Mouse (Mus musculus) hindbrain, embryonic 10.5 days (tissue): ENCODE results near the gene Tmem95. TPM values are rescaled to one million over a fixed set of nuclear protein-coding genes. Genes with fewer than 3 reads are reported as not detected.

Experiments
- DNase-seq: peaks from one replicate; pipeline ENCODE4 v3.0.0-alpha.2; 2017; ENCODE audit warnings: low spot score
- H3K27ac ChIP-seq: fragments of 300-500 bp; sonication (generic); 2 replicates; pipeline ENCODE4 v1.5.1; 2016; ENCODE audit warnings: mild to moderate bottlenecking, moderate library complexity
- H3K27me3 ChIP-seq: fragments of 300-500 bp; sonication (generic); 2 replicates; pipeline ENCODE4 v1.6.1; 2016; ENCODE audit warnings: mild to moderate bottlenecking; ENCODE audit not compliant: poor library complexity, insufficient read depth, severe bottlenecking
- H3K36me3 ChIP-seq: fragments of 300-500 bp; sonication (generic); 2 replicates; pipeline ENCODE4 v1.6.1; 2016; ENCODE audit warnings: mild to moderate bottlenecking, moderate library complexity
- H3K4me1 ChIP-seq: fragments of 300-500 bp; sonication (generic); replicated peaks from 2 replicates; pipeline ENCODE4 v1.6.1; 2016; ENCODE audit warnings: mild to moderate bottlenecking
- H3K4me3 ChIP-seq: fragments of 300-500 bp; sonication (generic); 2 replicates; pipeline ENCODE4 v1.5.1; 2016; ENCODE audit warnings: mild to moderate bottlenecking, moderate library complexity
- H3K9me3 ChIP-seq: fragments of 300-500 bp; sonication (generic); 2 replicates; pipeline ENCODE4 v1.6.1; 2016; ENCODE audit warnings: mild to moderate bottlenecking, moderate library complexity
- WGBS: fragments of 180-500 bp; shearing (Covaris S2); methylation state at CpG from one replicate; pipeline ENCODE4 v1.1.7; 2016; 5-methylcytosine and 5-hydroxymethylcytosine counted together
- polyA plus RNA-seq: library from polyadenylated mRNA; unstranded; fragments of >200 nt; fragmentation: Nextera tagmentation; extraction: Ambion mirVana; gene quantifications from 2 replicates; pipeline ENCODE4 v1.2.1, GENCODE M21; 2016

Gene Tmem95
- polyA plus RNA-seq, 1 experiment from 2014 or later = not detected

GRCm38 (mm10) chr11:69883066-69883465, 5.2 kb upstream of the Tmem95 start:
- Histone ChIP-seq H3K27me3 (peaks cover 22% of the 10 kb centered on the region), H3K4me3 (no peak overlapping the region), H3K9me3 (no peaks in the 10 kb centered on the region), H3K4me1 (peaks cover 50% of the 10 kb centered on the region), H3K36me3 (no peaks in the 10 kb centered on the region), H3K27ac (no peak overlapping the region)
- DNase-seq = peak; percentile 27
- WGBS = 67% methylated on average over 4 of the region's 4 CpGs

DNA sequence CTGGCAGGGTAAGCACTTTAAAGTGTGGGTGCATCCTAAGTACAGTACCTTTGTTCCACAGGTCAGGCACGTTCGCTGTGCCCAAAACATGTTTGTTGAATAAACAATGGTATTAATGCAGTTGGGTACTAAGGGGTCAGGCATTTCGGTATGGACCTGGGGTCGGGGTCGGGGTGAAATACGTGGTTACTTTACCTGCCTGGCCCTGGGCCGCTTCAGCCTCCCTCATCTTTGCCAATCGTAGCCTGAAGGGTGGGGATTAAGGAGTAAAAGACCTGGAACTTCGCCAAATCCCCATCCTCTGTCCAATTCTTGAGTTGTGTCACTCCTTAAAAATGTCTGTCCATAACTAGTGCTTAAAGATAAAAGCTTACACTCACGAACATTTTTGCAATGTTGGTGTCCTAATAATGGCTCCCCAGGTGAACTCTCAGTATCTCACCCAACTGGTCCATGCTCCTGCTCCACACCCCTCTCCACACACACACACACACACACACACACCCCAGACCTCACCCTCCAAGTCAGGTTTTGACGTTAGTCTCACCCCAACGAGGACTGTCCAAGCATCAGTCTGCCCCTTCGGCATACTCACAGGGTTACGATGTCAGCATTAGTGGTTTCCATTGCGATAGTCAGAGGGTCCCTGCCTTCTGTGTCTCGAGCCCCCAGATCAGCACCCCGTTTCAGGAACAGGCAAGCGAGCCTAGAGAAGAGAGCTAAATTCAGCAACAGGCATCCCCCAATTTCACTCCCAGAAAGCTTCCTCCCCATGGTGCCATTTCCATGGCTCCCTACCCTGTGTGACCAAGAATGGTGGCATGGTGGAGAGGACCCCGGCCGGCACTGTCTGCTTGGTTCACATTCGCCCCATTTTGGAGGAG, 4.2 kb upstream of the Tmem95 start:
- Histone ChIP-seq H3K4me1 (peaks cover 61% of the 10 kb centered on the region), H3K4me3 (peak overlapping the region; percentile 62), H3K27ac (peak overlapping the region; percentile 87), H3K27me3 (peaks cover 22% of the 10 kb centered on the region), H3K9me3 (no peaks in the 10 kb centered on the region), H3K36me3 (no peaks in the 10 kb centered on the region)
- whole genome bisulfite sequencing = 62% methylated on average over 21 of the region's 21 CpGs
- no peak for DNase-seq

DNA sequence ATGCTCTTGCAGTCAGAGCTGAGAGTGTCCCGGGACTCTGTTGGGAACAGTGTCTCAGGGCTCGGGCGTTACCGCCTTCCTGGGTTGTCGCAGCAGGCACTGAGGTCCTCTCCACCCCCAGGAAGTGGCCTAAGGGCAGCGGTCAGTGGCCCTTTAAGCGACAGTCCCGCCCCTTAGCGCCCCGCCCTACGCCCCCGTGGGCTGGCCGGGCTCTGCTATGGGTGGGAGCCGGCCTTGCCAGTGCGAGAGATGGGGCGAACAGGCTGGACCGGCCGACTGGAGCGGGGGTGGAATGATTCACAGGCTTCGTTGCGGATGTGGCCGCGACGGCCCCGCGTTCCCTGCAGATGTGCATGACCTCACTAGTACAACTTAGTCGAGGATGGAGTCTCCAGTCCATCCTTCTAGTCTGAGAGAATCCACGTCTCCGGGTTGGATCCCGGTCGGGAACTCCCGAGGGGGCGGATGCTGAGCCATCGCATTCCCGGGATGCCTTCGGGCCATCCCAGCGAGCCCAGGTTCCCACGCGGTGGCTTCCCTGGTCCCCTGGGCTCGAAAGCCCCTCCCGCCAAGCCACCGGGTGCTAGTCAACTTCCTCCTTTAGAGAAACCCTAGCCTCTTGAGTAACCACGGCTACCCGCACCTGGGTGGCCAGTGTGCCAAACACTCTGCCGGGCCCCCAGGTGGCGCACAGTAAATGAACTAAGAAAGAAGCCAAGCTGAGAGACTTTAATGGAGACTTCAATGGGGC, 3.2 kb upstream of the Tmem95 start, which contains the start of gene Kctd11:
Kctd11 (minus strand) TSS at position 554 of the 751 bp plus-strand sequence.
- H3K27me3 ChIP-seq = peaks cover 22% of the 10 kb centered on the region
- under 1% methylated on average over 46 of the region's 46 CpGs for WGBS

GRCm38 (mm10) chr11:69880506-69880852, 2.7 kb upstream of the Tmem95 start:
- H3K36me3 ChIP-seq = no peaks in the 10 kb centered on the region
- H3K27ac ChIP-seq = peak overlapping the region; percentile 87
- H3K27me3 ChIP-seq = peaks cover 22% of the 10 kb centered on the region
- no peaks in the 10 kb centered on the region for H3K9me3 ChIP-seq
- 0% methylated on average over 18 of the region's 18 CpGs for WGBS
- peaks cover 71% of the 10 kb centered on the region for H3K4me1 ChIP-seq
- DNase-seq = no peak
- peak overlapping the region; percentile 62 for H3K4me3 ChIP-seq

More for the DNA sequence above, 3.2 kb upstream of the Tmem95 start, which contains the start of gene Kctd11:
- H3K4me1 ChIP-seq = peaks cover 71% of the 10 kb centered on the region
- peak; percentile 87 for DNase-seq
- H3K4me3 ChIP-seq = peak within 1 kb of the TSS; percentile 62
- H3K9me3 ChIP-seq = no peaks in the 10 kb centered on the region
- no peaks in the 10 kb centered on the region for H3K36me3 ChIP-seq
- peak within 1 kb of the TSS; percentile 87 for H3K27ac ChIP-seq

DNA sequence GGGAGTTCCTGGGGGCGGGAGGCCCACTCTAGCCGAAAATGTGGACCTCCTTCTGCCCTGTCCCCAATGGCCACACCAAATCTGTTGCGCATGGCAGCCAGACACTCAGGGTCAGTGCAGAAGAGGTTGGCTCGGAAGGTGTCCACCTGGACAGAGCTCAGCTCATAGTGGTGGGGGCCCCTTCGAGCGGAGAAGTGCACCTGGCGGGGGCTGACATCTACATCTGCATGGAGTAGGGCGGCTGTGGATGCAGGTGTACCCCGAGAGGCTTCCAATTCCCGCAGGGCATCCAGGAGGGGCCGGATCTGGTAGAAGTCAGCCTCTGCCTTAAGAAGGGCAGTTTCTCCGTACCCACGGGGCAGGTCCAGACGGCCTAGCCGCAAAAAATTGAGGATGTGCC, 1.9 kb upstream of the Tmem95 start:
- H3K4me3 ChIP-seq = peak overlapping the region; percentile 62
- WGBS = 58% methylated on average over 15 of the region's 15 CpGs
- H3K4me1 ChIP-seq = peaks cover 71% of the 10 kb centered on the region

DNA sequence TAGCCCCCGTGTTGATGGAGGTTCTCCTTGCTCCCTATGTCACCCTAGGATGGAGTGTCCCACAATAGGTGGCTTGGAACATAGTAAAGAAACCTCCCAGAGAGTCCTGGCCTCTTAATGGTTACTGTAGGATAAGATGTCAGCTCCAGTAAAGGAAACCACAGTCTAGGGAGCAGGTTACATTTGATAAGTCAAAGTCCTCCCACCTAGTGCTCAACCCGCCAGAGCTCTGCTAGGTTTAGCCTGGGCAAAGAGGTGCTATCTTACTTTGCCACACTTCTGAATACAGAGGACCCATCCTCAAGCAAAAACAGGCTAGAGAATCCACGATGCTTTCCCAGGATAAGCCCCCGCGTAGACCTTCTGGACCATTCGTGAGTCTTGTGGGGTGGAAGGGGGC, 1.1 kb upstream of the Tmem95 start:
- peak overlapping the region; percentile 62 for H3K4me3 ChIP-seq
- H3K36me3 ChIP-seq = no peaks in the 10 kb centered on the region
- peaks cover 65% of the 10 kb centered on the region for H3K4me1 ChIP-seq
- H3K9me3 ChIP-seq = no peaks in the 10 kb centered on the region
- no peak for DNase-seq
- peaks cover 22% of the 10 kb centered on the region for H3K27me3 ChIP-seq
- 91% methylated on average over 6 of the region's 6 CpGs for WGBS
- peak overlapping the region; percentile 87; the same call in 1 of the 2 replicates for H3K27ac ChIP-seq

More for the DNA sequence above, 1.9 kb upstream of the Tmem95 start:
- no peak for DNase-seq
- no peaks in the 10 kb centered on the region for H3K9me3 ChIP-seq
- H3K27me3 ChIP-seq = peaks cover 22% of the 10 kb centered on the region
- H3K27ac ChIP-seq = peak overlapping the region; percentile 87
- no peaks in the 10 kb centered on the region for H3K36me3 ChIP-seq

- no peaks in the 10 kb centered on the region for H3K36me3 ChIP-seq
- WGBS = 84% methylated on average over 3 of the region's 3 CpGs
- H3K4me1 ChIP-seq = peaks cover 65% of the 10 kb centered on the region
- no peak for DNase-seq
- H3K27ac ChIP-seq = peak overlapping the region; percentile 31; the same call in 1 of the 2 replicates
- no peaks in the 10 kb centered on the region for H3K9me3 ChIP-seq
- peaks cover 22% of the 10 kb centered on the region for H3K27me3 ChIP-seq
- peak overlapping the region; percentile 62; the same call in 1 of the 2 replicates for H3K4me3 ChIP-seq
Observed at GRCm38 (mm10) chr11:69878399-69878798, 581 bp upstream of the Tmem95 start.

- peaks cover 59% of the 10 kb centered on the region for H3K4me1 ChIP-seq
- H3K36me3 ChIP-seq = no peaks in the 10 kb centered on the region
- H3K9me3 ChIP-seq = no peaks in the 10 kb centered on the region
- peak overlapping the region; percentile 72 for H3K27ac ChIP-seq
- WGBS = 2% methylated on average over 12 of the region's 12 CpGs
- DNase-seq = peak; percentile 88
- peak overlapping the region; percentile 41 for H3K4me3 ChIP-seq
- peaks cover 15% of the 10 kb centered on the region for H3K27me3 ChIP-seq
Observed at GRCm38 (mm10) chr11:69876867-69877266, 951 bp downstream of the Tmem95 start.

DNA sequence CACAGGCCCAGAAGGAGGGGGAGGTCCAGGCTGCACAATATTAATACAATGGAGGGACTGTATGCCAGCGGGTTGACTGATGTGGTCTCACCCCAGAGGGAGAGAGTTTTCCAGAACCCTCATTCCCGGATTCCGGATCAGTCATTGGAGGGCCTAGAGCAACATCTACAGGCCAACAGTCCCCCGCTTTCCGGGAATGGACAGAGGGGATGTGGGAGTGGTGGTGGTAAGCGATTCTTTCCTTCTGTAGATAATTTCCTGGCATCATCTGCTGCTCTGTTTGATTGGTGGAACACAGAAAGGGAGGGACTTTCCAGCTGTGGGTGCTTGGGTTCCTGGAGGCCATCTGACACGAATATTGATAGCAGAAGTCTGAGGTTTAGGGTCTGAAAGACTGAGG, 1.6 kb downstream of the Tmem95 start:
- WGBS = 71% methylated on average over 7 of the region's 7 CpGs
- Histone ChIP-seq H3K9me3 (no peaks in the 10 kb centered on the region), H3K27me3 (peaks cover 11% of the 10 kb centered on the region), H3K4me3 (no peak overlapping the region), H3K27ac (peak overlapping the region; percentile 72; the same call in 1 of the 2 replicates), H3K4me1 (peaks cover 52% of the 10 kb centered on the region), H3K36me3 (no peaks in the 10 kb centered on the region)
- DNase-seq = no peak

- no peak for DNase-seq
- no peak overlapping the region for H3K27ac ChIP-seq
- H3K27me3 ChIP-seq = no peaks in the 10 kb centered on the region
- H3K36me3 ChIP-seq = no peaks in the 10 kb centered on the region
- peaks cover 15% of the 10 kb centered on the region for H3K4me1 ChIP-seq
- H3K9me3 ChIP-seq = no peaks in the 10 kb centered on the region
- 85% methylated on average over 4 of the region's 4 CpGs for WGBS
- H3K4me3 ChIP-seq = no peak overlapping the region
Observed at GRCm38 (mm10) chr11:69872451-69872850, 5.4 kb downstream of the Tmem95 start.

GRCm38 (mm10) chr11:69871822-69872221, 6.0 kb downstream of the Tmem95 start:
- WGBS = 86% methylated on average over 7 of the region's 7 CpGs
- Histone ChIP-seq H3K27me3 (no peaks in the 10 kb centered on the region), H3K9me3 (no peaks in the 10 kb centered on the region), H3K36me3 (no peaks in the 10 kb centered on the region), H3K4me1 (peaks cover 9% of the 10 kb centered on the region), H3K4me3 (no peak overlapping the region), H3K27ac (no peak overlapping the region)
- no peak for DNase-seq

DNA sequence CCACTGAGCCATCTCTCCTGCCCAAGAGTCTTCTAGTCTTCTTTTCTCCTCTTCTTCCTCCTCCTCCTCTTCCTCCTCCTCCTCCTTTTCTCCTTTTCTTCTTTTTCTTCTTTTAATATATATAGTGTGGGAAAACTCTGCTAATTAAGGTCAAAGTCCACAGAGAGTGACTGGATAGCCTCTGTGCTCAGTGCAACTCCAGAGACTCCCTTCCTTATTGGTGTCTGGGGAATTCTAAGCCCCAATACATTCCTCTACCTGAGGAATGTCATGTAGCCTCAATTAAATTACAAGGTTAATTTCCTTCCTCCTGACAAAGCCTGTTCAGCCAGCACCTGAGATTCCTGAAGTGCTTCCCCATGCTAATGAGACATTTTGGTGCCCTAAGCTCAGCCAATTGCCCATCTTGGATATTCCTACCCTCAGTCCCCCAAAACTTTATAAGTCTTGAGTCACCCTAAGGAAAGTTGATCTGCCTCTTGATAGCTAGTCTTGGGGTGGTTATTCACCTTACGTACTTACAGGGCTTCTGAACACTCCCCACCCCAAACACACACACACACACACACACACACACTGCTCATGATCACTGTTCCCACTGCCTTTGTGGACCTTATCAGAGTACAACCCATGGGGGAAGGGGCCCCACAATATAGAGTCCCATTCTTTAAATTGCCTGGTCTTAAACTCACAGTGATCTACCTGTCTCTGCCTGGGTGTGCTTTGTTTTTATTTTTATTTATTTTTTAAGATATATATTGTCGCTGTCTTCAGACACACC, 7.3 kb downstream of the Tmem95 start:
- no peaks in the 10 kb centered on the region for H3K36me3 ChIP-seq
- H3K27me3 ChIP-seq = no peaks in the 10 kb centered on the region
- WGBS = 95% methylated on average over 2 of the region's 2 CpGs

More for the DNA sequence above, 7.3 kb downstream of the Tmem95 start:
- Histone ChIP-seq H3K4me3 (no peak overlapping the region), H3K9me3 (no peaks in the 10 kb centered on the region), H3K4me1 (no peaks in the 10 kb centered on the region), H3K27ac (no peak overlapping the region)
- DNase-seq = no peak
